Mouse (Mus musculus) gastrocnemius, postnatal 4 days (tissue): ENCODE measurements around the gene Angptl2. TPM values are rescaled to one million over a fixed set of nuclear protein-coding genes. Genes with fewer than 3 reads are reported as not detected.
"Not testable (repeated sequence)": the region's sequence is repeated elsewhere in the genome, so short reads cannot be mapped to it uniquely, and the experiment has no call there.

Source experiments
- DNase-seq, 2 experiments: peaks; one replicate each; pipeline ENCODE4 v3.0.0; 2021 to 2022; ENCODE audit warnings: low spot score in 2 of 2, mixed read lengths in 2 of 2
- total RNA-seq, 2 experiments: library from RNA; stranded (reverse); gene quantifications; 2 replicates each; pipeline ENCODE4 v1.2.3; 2021

The Angptl2 gene
- total RNA-seq, 2 experiments from 2014 or later, result 356 to 404 TPM

DNA sequence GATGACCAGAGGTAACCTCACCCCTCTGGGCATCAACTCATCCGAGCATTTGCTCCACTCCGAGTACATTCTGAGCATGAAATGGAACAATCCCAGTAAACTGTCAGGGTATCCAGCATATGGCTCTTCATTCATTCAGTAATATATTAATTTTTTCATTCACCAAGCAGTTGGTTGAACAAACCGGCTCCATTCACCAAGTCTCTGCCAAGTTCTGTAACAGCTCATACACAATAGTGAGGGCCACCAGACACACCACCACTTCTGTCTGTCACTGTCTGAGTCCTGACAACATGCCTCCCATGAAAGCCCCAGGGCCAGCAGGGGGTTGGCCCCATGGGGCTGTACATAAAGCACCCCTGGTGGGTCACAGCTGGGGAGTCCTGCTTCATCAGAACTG lies 25.9 kb upstream of the Angptl2 start:
- DNase-seq, result no peak

DNA sequence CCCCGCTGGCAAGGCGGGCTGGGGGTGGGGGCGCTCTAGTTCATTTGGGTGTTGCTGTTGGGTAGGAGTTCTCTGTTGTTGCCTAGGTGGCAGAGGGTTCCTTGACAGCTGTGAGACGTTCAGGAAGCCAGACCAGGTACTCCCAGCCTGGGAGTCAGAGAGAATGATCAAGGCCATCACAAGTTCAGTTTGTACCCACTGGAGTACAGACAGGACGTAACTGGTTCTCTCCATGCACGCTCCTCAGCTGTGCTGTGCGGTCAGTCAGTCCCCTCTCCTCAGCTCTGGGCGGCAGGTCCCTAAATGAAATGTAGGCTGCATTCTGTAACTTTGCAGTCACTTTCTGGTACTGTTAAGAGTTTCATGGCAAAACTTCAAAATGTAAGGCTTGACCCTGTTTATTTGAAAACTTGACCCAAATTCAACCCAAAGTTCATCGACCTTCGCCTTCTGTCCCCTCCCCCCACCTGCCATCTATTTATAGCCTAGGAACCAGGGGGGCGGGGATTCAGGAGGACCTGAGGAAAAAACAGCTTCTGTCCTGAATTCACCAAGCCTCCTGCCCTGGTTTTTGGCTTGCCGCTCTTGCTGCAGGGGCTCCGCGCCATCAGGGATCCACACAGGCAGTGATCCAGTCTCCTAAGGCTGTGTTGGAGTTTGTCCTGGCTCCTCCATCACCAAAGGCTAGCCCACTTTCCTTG lies 15.4 kb upstream of the Angptl2 start:
- no peak for DNase-seq

DNA sequence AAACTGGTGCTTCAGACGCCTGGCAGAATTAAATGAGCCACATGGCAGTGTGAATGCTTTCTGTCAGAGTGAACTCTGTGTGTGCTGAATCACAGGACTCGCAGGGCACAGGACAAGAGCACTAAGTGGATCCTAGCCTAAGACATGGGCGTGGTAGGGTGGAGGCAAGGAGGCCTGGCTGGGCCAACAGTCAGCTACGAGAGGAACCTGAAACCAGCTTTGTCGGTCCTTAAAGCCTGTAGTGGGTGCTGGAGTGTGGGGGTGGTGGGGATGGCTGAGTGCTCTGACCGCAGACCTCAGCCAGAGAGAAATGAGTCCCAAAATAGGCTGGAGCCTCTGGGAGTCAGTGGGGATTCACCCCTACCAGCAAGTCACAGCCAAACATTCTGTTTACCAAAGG lies 12.6 kb upstream of the Angptl2 start:
- no peak for DNase-seq

DNA sequence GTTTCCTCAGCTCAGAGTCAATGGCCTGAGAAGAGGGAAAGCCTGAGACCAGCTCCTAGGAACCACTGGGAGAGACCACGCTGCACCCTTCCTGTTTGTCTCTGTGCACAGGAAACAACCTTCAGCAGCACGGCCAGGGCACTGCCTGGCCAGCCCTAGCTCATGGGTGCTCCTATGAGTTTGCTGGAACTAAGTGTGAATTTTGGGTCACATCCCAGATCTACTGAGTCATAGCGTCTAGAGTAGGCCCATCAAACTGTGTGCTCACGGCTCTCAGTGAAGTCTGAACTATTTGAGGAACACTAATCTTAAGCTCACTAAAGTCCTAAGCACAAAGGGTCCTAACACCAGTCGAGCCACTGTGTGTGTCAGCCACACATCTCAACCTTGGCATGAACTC lies 10.9 kb upstream of the Angptl2 start:
- DNase-seq, result no peak

DNA sequence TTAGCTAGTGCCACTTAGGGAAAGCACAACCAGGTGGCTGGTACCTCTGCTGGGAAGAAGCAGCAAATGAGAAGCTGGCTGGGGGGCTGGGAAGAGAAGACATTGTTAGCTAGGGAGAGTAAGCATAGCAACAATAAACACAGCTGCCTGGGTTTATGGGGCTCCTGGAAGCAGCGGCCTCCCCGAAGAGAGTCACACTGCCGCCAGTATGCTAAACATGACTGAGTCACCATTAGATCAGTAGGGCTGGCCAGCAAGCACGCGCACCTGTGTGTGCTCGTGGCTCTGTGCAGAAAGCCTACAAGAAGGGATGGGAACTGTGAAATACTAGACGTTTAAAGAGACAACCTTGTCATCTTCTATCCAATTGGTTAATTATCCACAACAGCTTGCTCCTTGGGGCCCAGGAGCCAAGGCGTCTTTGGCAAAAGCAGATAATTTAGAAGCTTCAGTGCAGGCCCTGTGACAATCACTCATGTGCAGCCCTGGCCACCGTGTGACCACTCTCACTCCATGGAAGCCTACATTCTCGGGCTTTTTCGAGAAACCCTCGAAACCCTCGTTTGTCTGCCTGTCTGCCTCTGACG lies 9.8 kb upstream of the Angptl2 start:
- DNase-seq, result no peak

DNA sequence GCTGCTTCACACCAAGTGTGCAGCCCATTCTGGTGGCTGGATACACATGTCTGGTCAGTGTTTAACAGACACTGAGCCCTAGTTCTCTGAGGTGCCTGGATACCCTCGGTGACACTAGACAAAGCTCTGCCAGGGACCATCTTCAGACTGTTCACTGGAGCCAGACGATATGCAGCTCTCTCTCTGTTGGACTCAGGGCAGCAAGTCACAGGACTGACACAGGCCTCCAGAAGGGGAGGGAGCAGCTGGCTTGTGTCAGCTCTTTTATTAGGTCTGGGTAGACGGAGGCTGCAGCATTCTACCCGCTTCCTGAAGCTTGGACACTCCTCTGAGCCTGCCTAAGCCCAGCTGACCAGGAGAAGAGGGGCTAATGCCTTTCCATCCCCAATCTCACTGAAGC lies 8.8 kb upstream of the Angptl2 start:
- DNase-seq, result no peak

DNA sequence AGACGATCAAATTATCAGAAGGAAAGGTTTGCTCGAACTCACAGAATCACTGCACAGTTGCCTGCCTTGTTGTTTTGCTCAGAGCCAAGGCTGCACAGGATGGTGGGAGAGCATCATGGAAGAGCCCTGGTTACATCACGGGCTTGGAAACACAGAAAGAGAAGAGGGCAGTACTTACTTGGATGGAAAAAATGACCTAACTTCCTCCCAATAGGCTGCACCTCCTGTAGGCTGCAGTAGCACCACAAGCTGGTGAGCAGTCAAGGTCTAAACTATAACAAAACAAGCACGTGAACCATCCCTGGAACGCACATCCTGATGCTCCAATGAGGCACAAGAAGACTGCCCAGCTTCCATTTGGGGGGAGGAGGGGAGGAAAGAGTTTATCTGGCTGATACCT lies 7.7 kb upstream of the Angptl2 start:
- DNase-seq, result no peak

DNA sequence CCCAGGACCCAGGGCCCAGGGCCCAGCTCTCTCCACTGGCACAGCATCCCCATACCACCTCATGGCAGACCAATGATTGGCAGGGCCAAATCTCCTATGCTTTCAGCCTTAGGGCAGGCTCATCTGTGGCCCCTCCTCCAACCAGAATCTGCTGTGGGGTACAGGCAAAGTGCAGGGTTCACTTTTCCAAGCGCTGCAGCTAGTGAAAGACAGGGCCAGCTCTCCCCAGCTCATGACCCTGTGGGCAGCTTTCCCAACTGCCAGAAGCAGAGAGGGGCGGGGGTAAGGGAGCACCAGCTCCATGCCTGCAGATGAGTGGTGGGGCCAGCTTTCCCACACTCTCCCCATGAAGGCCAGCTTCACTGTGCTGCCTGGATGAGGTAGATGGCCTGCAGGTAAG lies 5.0 kb upstream of the Angptl2 start:
- no peak for DNase-seq

DNA sequence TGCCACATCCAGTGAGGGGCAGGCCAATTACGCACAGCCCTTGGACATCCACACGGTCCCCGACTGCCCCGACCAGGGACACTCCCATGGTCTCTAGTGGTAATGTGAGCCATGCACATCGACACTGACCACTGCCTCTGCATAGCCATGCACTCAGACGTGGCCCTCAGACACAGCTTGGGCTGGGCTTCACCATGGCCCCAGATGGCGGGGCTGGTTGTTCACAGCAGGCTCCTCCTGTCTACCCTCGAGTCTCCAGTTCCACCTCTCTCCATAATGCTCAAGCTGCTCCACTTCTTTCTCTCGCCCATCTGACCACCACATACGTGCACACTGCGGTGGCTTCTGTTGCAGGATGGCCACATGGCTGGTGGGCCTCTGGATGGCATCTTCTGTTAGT lies 4.6 kb upstream of the Angptl2 start:
- DNase-seq, result not testable (repeated sequence)

DNA sequence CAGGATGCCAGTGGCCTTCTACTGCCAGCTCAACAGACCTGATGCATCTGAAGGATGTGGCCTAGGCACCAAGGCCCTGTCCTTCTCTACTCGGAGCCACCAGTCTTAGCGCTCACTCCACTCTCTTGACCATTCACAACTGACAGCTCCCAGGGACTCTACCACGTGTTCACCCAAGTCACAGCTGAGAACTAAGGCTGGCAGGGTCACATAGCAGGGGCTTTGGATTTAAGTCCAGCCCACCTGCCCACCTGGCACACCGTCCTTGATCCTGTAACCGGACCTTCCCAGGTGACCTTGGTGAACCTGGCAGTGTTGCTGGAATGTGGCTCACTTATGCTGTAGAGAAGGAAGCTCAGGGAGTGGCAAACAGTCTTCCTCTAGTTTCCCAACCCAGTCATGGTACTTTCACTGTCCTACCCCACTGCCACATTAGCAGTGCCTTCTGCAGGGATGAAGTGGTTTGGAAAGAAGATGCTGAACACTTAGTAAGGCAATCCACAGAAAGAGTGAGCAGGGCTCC lies 631 bp upstream of the Angptl2 start:
- DNase-seq, result peak in 1 of 2 experiments; percentile 28

DNA sequence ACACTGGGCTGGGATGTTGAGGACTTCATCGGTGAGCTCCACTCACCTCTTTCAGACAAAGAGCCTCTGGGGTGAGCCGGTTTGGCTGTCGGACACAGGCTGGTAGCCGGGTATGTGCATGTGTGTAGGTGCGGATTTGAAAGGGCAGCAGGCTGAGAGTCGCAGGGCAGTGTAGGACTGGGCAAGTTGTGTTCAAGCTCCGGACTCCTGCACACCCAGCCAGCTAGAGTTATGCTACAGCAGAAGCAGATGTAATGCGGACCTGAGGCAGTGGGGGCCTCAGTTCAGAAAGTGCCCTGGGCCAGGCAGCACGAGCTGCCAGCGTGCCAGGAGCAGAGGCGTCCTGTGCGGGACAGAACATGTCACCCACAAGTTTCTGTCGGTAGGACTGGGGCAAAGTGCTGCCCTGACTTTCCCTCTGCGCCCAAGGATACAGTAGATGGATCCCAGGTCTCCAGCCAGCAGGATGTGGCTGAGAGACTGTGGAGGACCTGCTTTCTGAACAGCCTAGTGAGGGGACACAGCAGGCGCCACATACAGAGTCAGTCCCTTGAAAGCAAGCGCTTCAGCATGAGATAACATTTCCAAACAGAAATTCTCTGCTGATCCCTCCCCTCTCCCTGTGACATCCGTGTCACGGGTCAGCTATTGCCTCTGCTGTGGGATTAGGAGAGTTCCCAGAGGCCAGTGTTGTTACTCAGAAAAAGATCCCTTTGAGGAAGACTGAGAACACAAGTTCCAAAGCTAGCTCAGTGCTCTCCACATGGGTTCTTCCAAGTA lies 966 bp downstream of the Angptl2 start:
- peak in 1 of 2 experiments; percentile 31 for DNase-seq

DNA sequence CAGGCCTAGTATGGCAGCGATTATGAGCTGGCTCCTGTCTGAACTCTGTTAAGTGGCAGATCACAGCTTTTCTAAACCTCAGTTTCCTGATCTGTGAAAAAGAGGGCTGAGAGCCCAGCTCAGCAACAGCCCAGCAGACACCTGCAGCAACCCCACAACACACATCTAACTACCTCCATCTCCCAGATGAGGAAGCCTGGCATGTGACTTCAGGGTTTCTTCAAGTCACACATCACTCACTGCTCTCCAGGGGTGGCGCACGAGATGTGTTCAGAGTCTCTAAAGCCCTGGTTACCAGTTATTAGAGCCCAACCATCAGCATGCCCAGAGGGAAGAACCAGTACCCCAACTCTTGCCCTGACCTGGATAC lies 1.5 kb downstream of the Angptl2 start:
- no peak for DNase-seq

DNA sequence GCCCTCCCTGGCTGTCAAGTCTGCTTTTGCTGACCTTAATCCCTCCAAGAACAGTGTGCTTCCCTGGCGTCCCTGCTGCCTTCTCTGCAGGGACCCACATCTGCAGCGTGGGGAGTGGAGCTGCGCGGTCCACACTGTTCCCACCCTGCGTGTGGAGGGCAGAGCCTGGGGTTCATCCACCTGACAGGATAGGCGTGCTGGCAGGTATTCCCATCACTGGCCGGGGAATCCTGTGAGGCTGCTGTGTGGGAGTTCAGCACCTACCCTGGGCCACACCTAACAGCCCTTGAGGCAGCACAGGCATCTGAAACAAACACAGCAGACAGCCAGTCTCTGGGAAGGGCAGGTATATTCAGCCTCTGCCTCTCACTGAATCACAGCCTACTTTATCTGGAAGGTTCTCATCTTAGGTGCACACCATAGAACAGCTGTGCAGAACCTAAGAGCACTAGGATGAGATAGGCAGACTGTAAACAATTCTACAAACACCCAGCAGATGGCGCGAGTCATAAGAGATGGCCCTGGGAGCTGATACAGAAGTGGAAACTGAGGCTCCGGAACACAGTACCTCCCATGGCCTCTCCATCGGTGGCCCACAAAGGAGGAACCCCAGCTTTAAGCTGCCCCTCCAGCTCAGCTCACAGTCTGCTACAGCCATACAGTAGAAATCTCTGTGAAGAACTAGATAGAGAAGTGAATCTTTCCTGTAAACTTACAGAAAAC lies 3.2 kb downstream of the Angptl2 start:
- DNase-seq, result peak in 1 of 2 experiments; percentile 39

DNA sequence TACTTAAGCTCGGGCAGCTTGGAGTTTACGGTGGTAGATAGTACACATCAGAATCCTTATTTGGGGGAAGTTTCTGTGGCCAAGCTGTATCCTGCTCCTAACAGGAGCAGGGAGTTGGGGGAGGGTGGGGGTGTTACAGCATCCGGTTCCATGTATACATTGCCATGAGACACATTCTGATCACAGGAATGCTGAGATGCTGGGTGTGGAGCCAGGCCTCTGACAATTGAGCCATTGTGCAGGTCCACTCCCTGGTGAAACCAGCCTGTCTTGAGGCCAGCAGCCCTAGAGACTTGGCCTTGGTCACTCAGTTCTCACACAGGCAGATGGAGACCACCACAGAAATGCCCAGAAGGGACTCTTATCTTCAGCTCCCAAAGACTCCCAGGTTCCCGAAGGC lies 3.8 kb downstream of the Angptl2 start:
- no peak for DNase-seq

DNA sequence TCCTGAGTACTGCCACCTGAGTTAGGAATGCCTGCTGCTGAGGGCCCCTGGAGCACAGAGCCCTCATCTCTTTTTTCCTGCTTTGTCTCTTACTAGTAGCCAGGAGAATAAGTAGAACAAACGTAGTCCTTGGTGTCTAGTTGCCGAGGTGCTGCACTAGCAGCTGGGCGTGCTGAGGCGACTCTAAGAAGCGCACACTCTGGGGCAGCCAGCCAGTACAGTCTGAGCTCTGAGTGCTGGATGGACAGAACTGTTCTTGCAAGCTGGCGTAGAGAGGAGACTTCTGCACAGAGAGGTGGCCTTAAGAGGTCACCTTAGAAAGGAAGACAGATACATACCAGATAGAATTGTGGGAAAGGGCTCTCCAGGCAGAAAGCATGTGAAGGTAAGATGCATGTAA lies 4.4 kb downstream of the Angptl2 start:
- DNase-seq, result peak in 1 of 2 experiments; percentile 48

DNA sequence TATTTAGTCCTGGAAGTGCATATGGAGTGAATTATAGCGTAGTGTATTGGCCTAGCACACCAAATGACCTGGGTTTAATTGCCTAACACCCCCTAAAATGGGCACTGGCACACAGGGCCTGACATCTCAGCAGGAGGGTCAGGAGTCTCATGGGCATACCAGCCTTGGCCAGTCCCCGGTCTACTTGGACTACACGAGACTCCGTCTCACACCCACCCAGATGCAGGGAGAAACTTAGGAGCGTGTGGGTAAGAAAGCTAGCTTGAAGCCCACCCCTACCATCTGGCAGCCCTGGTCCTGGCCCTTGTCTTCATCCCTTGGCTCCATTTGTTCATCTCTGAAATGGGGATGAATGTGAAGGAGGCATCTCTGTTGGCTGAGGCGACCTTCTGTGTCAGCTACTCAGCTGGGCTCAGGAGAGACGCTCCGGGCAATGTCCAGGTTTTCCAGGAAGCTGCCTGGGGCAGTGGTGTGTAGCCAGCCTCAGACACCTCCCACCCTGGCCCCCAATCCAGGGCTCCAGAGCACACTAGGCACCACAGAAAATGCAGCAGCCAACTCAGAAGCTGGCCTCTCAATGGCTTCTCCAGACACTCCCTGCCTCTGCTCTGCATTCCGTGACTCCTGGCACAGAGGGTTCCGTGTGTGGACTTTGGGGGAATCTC lies 4.9 kb downstream of the Angptl2 start:
- DNase-seq, result no peak

DNA sequence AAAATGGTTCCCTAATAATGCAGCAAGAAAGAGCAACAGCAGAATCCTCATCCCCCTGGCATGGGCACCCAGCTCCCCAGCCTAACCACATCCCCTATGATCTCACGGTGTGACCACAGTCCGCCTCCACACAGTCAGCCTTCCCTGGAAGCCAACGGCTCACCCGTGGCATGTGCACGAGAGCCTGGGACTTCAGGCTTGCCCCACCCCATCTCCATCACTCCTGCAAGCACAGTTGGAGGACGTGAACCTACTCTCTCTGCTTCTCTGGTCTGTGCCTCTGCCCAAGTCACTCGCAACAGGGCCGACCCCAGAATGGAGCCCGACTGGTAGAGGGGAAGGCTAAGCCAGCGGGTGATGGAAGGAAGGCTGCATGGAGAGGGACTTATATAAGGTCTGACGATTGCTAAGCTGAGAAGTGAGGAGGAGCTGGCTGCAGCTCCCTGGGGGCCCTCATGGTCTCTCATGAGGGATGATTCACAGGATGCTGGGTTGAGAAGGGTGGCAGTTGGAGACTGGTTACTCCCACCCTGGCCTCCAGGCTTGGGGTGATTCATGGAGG lies 5.6 kb downstream of the Angptl2 start:
- no peak for DNase-seq

DNA sequence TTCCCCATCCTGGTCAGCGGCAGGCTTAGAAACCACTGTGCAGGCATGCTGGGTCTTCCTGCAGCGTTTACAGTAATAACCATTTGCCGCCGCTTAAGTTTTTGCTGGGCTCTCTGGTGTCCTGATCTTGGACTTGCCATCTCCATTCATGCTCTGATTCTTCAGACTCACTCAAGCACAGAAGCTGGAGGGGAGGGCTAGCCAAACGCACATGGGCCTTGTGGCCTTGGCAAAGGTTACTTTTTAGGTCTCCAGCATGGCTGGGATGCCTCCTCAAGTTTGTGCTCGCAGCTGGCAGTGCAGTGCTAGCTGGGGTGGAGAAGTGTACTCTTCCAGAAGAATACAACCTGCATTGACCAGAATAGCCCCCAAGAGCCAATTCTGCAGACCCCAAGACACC lies 6.6 kb downstream of the Angptl2 start:
- DNase-seq, result no peak

DNA sequence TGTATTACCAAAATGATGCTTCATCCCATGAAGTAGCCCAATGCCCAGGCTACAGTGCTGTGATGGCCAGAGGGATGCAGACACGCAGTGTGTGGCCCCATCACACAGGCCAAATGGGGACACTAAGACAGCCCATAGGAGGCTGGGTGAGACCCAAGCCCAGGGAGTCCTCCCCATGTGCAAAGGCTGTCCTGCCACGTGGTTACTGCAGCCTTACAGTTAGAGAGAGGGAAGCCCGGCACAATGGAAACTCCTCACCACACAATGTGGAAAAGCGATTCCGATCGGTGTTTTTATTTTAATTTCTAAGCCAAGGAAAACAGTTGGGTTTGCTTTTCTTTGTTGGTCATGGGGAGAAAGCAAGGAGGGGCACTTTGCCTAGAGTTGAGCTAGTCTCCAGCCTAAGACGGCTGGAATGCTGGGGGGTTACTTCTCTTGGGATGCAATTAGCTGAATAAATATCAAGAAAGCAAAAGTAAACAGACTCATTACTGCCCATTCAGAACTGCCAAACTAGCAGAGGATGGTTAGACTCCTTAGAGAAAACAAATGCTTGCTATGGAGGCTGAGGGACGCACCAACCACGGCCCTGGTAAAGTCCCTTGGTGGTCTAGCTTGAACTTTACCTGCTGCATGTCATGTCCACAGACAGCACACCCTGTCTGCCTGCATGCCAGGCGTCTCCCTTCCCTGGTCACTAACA lies 7.9 kb downstream of the Angptl2 start:
- no peak for DNase-seq

DNA sequence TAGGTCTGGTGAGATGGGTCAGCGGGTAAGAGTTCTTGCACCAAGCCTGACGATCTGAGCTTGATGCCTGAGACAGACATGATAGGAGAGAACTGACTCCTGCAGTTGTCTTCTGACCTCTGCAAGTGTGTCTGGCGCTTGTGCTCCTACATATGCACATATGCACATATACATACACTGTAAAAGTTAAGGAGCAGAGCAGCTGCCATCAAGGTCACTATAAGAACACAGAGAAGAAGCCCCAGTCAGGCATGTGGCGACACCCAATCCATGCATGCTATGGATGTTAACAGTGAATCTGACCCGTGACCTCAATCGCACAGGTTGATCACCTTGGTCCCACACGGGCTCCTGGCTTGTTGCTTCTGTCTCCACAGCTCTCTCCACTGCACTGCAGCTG lies 10.1 kb downstream of the Angptl2 start:
- DNase-seq, result no peak
